Mouse (Mus musculus) urinary bladder, adult 18-20 months (tissue): ENCODE data around the gene Csk.

Experiments
- DNase-seq, 2 experiments: peaks; one replicate each; pipeline ENCODE4 v3.0.0; 2022; ENCODE audit warnings: low spot score in 2 of 2, mixed read lengths in 2 of 2

Gene Csk

GRCm38 (mm10) chr9:57638651-57639459 lies 14.6 kb downstream of the Csk start:
- peak; percentile 65 to 83 for DNase-seq

DNA sequence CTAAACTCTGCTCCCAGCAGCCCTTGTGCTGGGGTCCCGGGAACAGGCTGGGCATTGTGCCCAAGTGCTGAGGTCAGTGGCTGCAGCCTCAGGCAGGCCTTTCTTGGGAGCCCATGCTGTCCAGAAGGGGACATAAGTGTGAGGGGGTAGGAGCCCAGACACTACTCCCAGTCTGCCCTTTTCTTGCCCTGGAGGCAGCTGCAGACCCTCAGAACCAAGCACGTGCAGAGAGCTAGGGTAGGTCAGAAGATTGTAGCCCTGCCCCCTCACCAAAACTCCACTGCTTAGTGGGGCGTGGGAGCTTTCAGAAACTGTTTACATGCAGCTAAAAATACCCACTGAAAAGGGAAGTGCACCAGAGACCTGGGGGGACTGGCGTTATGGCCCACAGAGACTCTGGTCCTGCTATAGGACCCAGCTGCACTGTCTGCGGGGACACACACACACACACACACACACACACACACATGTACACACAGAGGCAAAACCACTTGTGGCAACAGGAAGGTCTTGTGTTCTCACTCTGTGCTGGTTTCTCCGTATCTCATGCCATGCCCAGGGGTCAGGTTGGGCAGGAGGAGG lies 15.6 kb downstream of the Csk start:
- peak in 1 of 2 experiments; percentile 28 for DNase-seq

- no peak for DNase-seq
Measured at GRCm38 (mm10) chr9:57637272-57637671, 16.2 kb downstream of the Csk start.

DNA sequence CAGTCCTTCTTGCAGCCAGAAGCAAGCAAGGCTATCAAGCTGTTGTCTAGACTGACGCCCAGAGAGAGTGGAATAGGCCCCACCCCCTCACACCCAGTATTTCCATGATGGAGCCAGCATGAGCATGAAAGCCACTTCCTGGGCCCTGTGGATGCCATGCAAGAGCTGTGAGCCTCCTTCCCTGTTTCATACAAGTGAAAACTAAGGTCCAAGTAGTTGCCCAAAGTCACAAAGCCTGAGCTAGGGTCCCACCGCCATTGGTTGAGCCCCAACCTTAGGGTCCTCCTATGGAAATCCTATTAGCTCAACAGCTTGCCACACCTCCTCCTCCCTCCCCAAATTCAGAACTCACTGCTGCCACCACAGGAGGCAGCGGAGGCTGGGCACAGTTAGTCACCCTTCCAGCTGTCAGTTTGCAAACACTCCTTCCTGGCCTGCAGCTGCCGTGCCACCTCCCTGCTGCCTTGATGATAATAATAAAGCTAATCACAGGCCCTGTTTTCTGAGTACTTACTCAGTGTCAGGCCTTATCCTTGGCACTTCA lies 19.9 kb downstream of the Csk start:
- no peak for DNase-seq

DNA sequence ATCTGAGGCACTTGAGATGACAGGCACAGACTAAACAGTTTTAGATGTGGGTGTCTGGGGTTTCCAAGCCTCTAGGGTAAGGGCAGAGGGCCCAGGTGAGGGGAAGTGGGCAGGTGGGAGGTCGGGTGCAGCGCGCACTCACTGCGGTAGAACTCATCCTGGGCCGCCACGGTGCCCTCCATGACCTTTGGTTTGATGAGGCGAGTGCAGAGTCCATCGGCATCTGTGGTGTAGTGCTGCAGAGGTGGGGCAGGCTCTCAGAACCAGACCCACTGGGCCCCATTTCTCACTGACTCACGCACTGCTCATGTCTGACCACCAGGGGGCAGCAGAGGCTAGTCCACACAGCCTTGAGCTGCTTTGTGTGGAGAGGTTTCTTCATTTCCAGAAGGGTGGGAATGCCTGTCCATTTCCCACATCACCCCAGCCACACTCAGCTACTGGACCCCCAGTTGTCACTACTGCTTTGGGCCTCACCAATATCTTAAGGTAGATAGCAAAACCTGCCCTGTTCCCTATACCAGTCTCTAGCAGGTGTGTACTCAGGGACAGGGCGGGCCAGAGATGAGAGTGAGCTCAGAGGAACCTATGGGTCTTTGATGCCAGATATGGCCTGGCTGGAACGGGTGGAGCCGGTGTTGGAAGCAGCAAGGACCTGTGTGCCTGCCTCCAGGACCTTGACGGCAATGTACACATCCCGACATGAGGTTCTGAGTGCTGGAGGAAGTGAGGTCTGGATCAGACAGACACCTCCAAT lies 24.1 kb downstream of the Csk start:
- peak; percentile 64 to 80 for DNase-seq

- no peak for DNase-seq
Measured at GRCm38 (mm10) chr9:57628717-57629116, 24.7 kb downstream of the Csk start.

- no peak for DNase-seq
Measured at GRCm38 (mm10) chr9:57627892-57628291, 25.5 kb downstream of the Csk start.

DNA sequence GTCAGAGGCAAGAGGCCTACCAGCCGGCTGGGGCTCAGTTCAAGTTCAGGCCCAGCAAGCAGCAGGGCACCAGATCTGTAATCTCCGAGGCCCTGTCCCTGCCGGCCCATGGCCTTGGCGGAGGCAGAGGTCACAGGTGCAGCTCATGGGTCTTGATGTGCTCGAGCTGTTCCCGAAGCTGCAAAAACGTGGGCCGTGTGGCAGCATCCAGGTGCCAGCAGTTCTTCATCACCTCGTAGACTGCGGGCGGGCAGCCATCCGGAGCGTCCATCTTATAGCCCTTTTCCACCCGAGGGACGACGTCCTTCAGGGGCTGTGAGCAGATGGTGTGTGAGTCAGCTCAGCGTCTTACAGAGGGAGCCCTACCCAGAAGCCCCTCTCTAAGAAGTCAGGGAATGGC lies 26.2 kb downstream of the Csk start:
- no peak for DNase-seq

DNA sequence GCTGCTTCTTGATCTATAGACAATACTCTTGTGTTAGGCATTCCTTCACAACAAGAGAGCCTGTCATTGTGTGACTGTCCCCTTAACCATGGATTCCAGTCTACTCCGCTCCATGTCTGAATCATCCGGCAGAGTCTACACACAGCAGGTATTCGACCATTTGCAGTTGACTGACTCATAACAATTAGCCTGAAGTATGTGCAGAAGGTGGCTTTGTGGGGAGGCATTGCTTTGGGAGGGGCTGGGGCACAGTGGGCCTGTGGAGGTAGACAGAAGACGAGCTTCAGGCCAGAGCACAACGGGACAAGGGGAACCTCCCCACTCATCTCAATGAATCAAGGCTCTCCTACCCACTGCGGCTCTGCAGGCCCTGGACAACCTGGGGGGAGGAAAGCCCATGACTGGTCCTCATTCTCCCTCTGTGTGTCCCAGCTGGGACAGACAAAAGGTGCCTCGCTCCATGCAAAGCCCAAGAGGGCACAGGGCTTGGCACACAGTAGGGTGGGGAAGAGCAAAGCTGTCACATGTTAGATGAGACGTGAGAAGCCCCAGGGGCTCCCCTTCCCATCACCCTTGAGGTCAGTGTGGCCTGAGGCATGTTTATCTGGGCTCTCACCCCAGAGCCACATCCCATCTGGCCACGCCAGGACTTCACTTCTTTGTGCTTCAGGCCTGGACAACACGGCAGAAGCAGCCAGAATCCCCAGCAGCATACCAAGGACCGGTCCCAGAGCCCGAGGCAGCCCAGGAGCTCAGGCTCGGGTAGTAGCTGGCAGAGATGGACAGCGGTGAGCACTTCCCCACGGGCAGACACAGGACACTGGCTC lies 27.5 kb downstream of the Csk start:
- no peak for DNase-seq

DNA sequence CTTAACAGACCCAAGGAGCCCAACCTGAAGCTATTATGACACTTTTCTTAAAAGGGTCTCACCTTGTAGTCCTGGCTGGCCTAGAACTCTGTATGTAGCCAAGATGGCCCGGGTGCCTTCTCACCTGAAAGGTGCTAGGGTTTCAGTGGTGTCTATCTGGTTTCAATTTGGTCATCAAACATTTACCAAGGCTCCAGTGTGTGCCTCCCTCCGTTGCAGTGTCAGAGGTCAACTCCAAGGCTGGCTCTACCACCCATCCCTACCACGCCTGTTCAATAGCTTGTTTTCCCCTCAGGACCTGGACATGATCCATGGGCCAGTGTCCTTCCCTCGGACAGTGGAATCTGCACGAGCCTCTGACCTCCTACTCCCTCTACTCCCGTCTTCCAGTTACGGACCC lies 29.1 kb downstream of the Csk start:
- no peak for DNase-seq

DNA sequence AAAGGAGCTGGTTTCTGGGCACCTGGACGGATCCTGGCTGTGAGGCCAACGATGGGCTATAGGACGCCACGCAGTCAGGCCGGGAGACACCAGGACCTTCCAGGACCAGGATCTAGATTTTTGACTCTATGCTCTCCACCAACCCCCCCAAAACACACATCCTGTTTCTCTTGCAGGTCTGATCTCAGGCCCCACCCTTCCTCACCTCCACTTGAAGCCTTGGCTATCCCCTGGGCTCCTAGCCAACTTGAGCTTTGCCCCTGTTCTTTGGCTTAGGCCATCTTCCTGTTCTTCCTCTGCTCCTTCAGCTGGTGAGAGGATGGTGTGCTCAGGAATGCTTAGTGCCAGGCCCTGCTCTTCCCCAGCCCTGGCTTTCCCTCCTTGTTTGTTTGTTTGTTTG lies 32.8 kb downstream of the Csk start, which contains the start of gene Lman1l:
Gene Lman1l, minus strand, starts transcription at position 101 of the 400 bp plus-strand sequence.
- DNase-seq, result no peak

GRCm38 (mm10) chr9:57618854-57619253 lies 34.6 kb downstream of the Csk start:
- DNase-seq, result no peak

DNA sequence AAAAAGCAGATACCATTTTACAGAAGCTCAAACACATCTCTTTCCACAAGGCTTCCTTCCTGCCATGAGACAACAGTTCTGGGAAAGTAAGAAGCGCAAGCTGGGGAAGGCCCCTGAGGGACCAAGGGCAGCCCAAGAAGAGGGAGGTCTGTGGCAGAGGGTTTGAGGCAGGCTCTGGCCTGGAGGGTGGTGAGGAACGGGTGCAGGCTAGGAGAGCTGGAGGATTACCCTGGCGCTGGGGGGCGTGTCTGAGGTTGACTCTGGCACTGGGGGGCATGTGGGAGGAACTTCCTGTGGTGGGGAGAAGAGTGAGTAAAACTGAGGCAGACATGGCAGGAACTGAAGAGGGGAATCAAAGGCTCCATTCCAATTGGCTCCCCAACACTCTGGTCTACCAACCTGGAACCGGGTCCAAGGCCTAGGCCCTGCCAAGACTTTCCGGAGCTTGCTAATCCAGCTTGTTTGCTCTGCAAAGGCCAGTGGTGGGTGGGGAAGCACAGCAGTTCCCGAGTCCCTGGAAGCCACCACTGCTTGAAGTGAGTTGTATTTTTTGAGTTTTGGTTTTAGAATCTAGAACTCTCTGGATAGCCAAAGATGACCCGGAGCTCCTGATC lies 35.8 kb downstream of the Csk start:
- no peak for DNase-seq

- no peak for DNase-seq
Measured at GRCm38 (mm10) chr9:57614786-57615185, 38.6 kb downstream of the Csk start.

DNA sequence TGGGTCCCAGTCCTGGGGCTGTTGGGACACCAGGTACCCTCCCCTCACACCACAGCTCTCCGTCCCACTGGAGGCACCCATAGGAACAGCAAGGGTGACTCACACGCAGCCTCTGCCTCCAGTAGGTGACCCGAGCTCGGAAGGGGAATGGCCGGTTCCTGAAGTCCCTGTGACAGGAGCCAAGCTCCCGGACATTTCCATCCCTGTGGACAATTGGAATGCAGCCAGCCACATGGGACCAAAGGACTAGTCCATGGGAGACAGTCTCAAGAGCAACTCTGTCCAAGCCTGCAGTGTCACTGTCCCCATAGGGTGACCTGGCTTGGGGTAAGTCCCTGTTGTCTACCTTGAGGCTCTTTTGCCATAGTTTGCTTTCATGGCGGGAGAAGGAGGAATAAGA lies 39.5 kb downstream of the Csk start:
- no peak for DNase-seq

GRCm38 (mm10) chr9:57612587-57612986 lies 40.8 kb downstream of the Csk start:
- no peak for DNase-seq

DNA sequence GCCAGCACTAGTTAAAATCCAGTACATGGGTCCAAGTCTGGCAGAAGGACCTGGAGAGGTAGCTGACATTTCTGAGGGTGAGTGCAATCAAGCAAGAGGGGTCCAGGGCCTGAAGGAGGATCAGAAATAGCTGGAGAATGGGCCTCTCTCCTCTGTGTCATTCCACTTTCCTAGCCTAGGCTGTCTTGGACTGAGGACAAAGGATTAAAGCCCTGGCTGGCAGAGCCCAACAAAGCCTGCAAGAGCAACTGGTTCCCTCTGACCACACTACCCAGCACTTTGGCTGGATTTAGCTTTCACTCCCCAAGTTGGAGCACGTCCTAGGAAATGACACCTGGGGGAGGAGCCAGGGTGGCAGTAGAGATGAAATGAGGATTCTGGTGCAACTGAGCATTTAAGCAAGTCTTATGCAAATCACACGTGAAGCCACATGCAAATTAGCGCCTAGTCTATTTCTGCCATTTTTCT lies 43.0 kb downstream of the Csk start:
- no peak for DNase-seq

DNA sequence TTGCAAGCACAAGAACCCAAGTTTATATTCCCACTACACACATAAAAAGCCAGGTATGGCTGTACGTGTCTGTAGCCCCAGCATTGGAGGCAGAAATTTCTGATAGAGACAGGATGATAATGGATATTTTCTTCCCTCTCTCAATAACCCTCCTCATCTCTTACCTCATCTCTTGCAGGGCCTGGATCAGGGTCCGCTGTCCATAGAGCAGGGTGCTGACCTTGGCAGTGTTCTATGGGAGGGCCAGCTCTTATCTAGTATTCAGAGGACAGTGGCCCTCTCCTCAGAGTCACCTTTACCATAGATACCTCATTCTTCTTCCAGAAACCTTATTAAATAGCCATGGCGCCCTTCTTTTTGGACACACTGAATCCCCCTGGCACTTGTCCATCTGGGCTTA lies 43.6 kb downstream of the Csk start:
- DNase-seq, result no peak

- DNase-seq, result peak in 1 of 2 experiments; percentile 31
Measured at GRCm38 (mm10) chr9:57606139-57606851, 47.1 kb downstream of the Csk start, which contains the start of gene Cplx3. Gene Cplx3 (minus strand): TSS chr9:57606281.

GRCm38 (mm10) chr9:57605503-57605902 lies 47.9 kb downstream of the Csk start:
- no peak for DNase-seq
